Mouse (Mus musculus): ENCODE measurements around the gene Snapc5. TPM values are rescaled to one million over a fixed set of nuclear protein-coding genes. Genes with fewer than 3 reads are reported as not detected.

Gene Snapc5
- polyA plus RNA-seq, 1 experiment = 1.3 TPM

- no peak for TF ChIP-seq GATA1 (IDR thresholded peaks at IDR 0.05; ENCODE audit: low read length)
These were observed 18.4 kb downstream of the Snapc5 start for GRCm38 (mm10) chr9:64197524-64197923.

- no peak for TF ChIP-seq GATA1 (IDR thresholded peaks at IDR 0.05; ENCODE audit: low read length)
These were observed 19.1 kb downstream of the Snapc5 start for GRCm38 (mm10) chr9:64198068-64198762.

DNA sequence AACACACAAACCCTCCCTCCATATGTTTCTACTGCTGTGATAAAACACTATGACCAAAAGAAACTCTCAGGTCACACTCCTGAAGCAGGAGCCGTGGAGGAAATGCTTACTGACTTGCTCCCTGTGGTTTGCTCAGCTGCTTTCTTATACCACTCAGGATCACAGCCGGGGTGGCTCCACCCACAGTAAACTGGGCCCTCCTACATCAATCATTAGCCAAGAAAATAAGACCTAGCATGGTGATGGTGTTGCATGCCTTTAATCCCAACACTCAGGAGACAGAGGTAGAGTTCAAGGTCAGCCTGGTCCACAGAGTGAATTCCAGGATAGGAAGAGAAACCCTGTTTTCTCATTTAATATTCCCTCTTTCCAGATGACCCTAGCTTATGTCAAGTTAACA is 20.8 kb downstream of the Snapc5 start:
- no peak for TF ChIP-seq GATA1 (IDR thresholded peaks at IDR 0.05; ENCODE audit: low read length)

DNA sequence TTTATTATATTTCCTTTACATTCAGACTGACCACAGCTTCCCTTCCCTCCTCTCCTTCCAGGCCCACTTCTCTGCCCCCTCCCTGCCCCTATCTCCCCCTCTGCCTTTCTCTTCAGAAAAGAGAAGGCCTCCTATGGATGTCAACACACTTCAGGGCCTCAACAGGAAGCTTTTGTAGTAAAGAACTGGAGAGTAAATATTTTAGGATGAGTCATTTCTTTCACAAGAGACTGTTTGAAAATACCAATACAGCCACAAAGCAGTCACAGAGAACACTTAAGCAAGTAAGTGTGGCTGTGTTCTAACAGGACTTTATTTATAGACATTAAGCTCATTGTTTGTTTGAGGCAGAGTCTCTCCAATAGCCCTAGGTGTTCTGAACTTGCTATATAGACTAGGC is 23.3 kb downstream of the Snapc5 start:
- no peak for TF ChIP-seq GATA1 (IDR thresholded peaks at IDR 0.05; ENCODE audit: low read length)

DNA sequence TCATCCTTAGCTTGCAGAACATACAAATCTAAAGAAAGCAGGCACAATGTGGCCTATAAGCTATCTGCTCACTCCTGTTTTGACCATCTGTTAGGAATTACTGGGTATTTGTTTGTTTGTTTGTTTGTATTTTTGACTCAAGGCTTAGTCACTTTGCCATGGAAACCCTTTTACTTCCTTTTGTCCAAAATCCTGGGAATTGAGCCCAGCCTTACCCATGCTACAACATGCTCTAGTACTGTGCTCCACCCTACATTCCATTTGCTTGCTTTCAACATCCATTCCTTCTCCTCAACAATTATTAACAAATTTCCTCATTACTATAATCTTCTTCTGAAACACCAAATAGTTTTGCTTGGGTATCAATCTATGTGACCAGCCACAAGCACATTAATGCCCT is 23.8 kb downstream of the Snapc5 start:
- no peak for TF ChIP-seq GATA1 (IDR thresholded peaks at IDR 0.05; ENCODE audit: low read length)

DNA sequence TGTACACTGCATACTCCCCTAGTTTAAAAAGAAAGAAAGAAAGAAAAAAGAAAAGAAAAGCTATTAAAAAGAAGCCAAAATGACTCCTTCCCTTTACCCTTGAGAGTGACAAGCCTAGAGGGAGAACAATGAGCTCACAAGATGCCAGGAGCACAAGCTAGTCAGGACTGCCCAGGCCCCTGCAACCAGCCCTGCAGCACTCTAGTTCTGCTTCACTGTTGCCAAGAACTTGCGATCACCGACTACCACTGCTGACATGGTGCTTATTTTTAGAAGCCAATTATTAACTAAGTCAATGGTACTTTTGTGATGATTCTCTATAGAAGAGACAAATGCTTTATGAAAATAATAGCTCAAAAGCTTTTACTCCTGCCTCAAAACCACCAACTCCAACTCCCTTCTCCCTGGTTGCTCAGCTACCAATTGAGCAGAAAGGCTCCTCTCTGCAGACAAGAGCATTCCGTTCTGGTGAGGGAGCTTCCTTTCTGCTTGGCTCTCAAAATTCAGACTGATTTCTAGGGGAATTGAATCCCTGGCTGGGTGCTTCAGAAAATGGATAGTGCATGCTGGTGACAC is 28.5 kb downstream of the Snapc5 start:
- no peak for TF ChIP-seq GATA1 (IDR thresholded peaks at IDR 0.05; ENCODE audit: low read length)

DNA sequence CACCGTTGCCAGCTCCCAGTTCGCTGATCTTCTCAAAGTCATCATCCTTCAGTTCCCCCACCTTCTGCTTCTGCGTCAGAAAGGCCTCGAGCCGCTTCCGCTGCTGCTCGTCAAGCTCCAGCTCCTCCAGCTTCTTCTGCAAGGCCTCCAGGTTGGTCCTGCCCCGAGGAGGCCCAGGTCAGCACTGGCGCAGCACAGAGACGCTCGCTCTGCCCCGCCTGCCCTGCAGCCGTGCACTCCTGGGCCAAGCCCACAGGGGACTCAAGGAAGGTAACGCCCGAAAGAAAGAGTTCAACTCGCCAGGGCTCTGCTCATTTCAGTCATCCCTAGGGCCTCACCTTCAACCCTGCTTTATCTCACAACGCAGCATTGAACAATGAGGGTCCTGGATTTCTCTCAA is 35.4 kb downstream of the Snapc5 start:
- no peak for TF ChIP-seq GATA1 (IDR thresholded peaks at IDR 0.05; ENCODE audit: low read length)

DNA sequence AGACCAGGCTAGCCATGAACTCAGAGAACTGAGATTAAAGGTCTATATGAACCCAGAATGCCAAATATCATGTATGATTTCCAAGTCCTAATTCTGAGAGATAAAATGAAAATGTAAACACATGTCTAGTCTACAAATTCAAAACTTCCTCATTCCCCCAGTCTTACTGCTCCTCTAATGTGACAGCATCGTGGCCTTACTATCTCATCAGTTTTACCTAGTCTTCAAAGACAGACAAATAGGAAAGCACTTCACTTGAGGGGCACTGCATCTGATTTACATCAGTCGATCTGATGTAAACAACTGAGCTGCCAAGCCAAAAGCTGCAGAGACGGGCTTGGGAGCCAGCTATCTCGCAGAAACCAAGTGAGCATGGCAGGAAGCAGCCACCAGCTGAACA is 37.0 kb downstream of the Snapc5 start:
- no peak for TF ChIP-seq GATA1 (IDR thresholded peaks at IDR 0.05; ENCODE audit: low read length)

GRCm38 (mm10) chr9:64216641-64217040 is 37.6 kb downstream of the Snapc5 start:
- TF ChIP-seq GATA1 (IDR thresholded peaks at IDR 0.05; ENCODE audit: low read length) = no peak

GRCm38 (mm10) chr9:64217887-64218286 is 38.8 kb downstream of the Snapc5 start:
- no peak for TF ChIP-seq GATA1 (IDR thresholded peaks at IDR 0.05; ENCODE audit: low read length)

GRCm38 (mm10) chr9:64219305-64219704 is 40.2 kb downstream of the Snapc5 start:
- no peak for TF ChIP-seq GATA1 (IDR thresholded peaks at IDR 0.05; ENCODE audit: low read length)

GRCm38 (mm10) chr9:64219772-64220420 is 40.8 kb downstream of the Snapc5 start:
- no peak for TF ChIP-seq GATA1 (IDR thresholded peaks at IDR 0.05; ENCODE audit: low read length)

GRCm38 (mm10) chr9:64220603-64221002 is 41.5 kb downstream of the Snapc5 start:
- TF ChIP-seq GATA1 (IDR thresholded peaks at IDR 0.05; ENCODE audit: low read length) = no peak

DNA sequence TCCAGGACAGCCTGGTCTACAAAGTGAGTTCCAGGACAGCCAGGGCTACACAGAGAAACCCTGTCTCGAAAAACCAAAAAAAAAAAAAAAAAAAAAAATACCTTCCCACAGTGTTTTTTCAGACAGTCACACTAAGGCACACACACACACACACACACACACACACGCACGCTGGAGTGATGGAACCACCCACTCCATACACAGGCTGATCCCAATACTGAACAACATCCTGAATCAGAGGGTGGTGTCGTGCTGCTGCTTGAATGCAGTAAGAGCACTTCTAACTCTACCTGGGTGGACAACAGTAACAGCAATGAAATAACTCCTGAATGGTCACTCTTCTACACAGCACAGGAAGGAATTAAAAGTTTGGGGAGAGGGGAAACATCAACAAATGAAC is 42.4 kb downstream of the Snapc5 start:
- no peak for TF ChIP-seq GATA1 (IDR thresholded peaks at IDR 0.05; ENCODE audit: low read length)

- TF ChIP-seq GATA1 (IDR thresholded peaks at IDR 0.05; ENCODE audit: low read length) = no peak
These were observed 43.0 kb downstream of the Snapc5 start for GRCm38 (mm10) chr9:64222098-64222497.

- TF ChIP-seq GATA1 (IDR thresholded peaks at IDR 0.05; ENCODE audit: low read length) = no peak
These were observed 46.7 kb downstream of the Snapc5 start for GRCm38 (mm10) chr9:64225805-64226204.

DNA sequence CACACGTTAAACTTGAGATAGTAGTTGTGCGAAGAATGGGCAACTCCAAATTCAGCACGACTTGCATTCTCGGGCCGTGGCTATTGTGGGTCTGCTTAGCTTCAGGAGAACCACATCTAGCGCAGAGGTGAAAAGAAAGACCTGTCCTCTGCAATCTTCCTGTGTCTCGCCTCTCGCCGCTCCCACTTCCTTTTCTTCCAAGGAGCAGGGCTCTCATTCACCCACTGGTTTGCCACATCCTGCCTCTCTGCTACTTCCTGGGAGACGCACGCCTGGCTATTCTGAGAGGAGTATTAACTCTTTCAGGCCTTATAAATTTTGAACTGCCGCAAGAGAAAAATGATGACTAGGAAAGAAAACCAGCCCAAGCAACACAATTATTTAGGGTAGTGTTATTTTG is 48.7 kb downstream of the Snapc5 start:
- TF ChIP-seq GATA1 (IDR thresholded peaks at IDR 0.05; ENCODE audit: low read length) = no peak
